Mouse (Mus musculus): ENCODE measurements around the gene Rbbp8nl.

Gene Rbbp8nl

GRCm38 (mm10) chr2:180229129-180229528 lies 60.5 kb downstream of the Rbbp8nl start:
- no peak for DNase-seq (ENCODE audit: low read depth, low spot score)

- DNase-seq (ENCODE audit: low read depth, low spot score), result no peak
Observed at GRCm38 (mm10) chr2:180228592-180228991, 61.1 kb downstream of the Rbbp8nl start.

GRCm38 (mm10) chr2:180228060-180228458 lies 61.6 kb downstream of the Rbbp8nl start:
- no peak for DNase-seq (ENCODE audit: low read depth, low spot score)
